Mouse (Mus musculus) heart, adult 18-20 months (tissue): Measurements from ENCODE around the gene Mgea5. TPM values are rescaled to one million over a fixed set of nuclear protein-coding genes. Genes with fewer than 3 reads are reported as not detected.
A peak's percentile ranks its signal among the peaks of the same experiment; 100 is the strongest.
"Not testable (repeated sequence)": the region's sequence is repeated elsewhere in the genome, so short reads cannot be mapped to it uniquely, and the experiment has no call there.

ENCODE experiments used
- DNase-seq, 2 experiments: peaks; one replicate each; pipeline ENCODE4 v3.0.0; 2021 to 2022; ENCODE audit warnings: mixed read lengths in 1 of 2
- long read RNA-seq, 2 experiments: library from polyadenylated mRNA; stranded (forward); transcript quantifications; one replicate each; pipeline ENCODE4 v2.0.0; 2021
- total RNA-seq, 2 experiments: library from RNA; stranded (reverse); gene quantifications; 2 replicates each; pipeline ENCODE4 v1.2.3; 2021

Gene Mgea5
- 10 to 100 TPM; 72.5 to 76.3 TPM for total RNA-seq
- long read RNA-seq, experiment 1, full-length matches to known transcripts, result 14 of 19 reads
- long read RNA-seq, experiment 1, partial matches to known transcripts, result 0 of 19 reads
- long read RNA-seq, experiment 1, other reads (novel, unspliced or antisense), result 5 of 19 reads
- long read RNA-seq, experiment 2, full-length matches to known transcripts, result 3 of 13 reads
- long read RNA-seq, experiment 2, partial matches to known transcripts, result 2 of 13 reads
- long read RNA-seq, experiment 2, other reads (novel, unspliced or antisense), result 8 of 13 reads

- peak; percentile 97 to 99 for DNase-seq
Measured at GRCm38 (mm10) chr19:45783181-45783932, at the start of gene Mgea5. Mgea5 (minus strand) TSS chr19:45783837.

DNA sequence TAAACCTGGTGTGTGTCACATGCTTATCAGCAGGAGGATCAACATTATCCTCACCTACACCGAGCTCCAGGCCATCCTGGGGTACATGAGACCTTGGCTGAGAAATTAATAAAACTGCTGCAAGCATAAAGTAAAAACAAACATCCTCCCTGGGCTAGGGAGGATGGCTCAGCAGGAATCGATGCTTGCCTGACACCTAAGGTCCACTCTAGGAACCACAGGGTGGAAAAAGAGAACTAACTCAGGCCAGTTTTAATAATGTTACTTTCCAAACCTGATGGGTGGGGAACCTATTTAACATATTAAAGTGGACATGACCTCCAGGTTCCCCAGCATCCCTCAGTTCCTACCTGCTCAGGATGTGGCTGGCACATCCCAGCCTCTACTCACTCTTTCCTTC lies 47.0 kb upstream of the Mgea5 start:
- no peak for DNase-seq

- no peak for DNase-seq
Measured at GRCm38 (mm10) chr19:45827736-45828135, 44.1 kb upstream of the Mgea5 start.

DNA sequence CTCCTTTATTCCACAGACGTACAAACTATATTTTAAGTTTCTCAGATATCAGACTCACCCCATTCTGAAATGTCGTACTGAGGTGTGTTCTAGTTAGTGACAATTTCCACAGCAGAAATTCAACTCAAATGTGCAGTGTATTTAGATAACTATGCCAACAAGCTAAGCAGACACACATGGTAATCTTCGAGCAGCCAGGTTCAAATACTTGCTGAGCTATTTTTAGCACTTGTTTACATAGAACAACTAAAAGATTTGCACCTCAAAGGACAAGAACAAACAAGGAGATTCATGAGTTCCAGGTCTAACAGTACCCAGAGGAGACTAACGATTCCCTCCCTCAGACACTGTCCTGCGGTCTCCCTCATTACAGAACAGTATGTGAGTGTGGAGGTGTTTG lies 43.5 kb upstream of the Mgea5 start:
- peak in 1 of 2 experiments; percentile 44 for DNase-seq

DNA sequence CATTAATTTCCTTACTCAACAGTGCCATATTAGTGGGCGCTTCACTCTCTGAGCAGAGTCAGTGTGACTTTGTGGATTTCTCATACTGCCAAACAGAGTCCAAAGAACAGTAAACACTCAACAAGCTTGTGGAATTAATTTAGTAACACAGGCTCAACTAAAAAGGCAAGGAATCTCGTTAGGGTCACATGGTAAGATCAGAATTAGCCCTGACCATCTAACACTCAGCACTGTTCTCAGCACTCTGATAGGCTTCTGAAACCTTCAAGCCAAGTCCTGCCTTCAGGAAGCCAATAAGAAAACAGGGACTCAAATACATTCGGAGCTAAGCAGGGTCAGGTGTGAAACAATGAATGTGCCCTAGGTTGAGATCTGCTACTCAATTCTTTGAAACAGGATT lies 42.5 kb upstream of the Mgea5 start:
- DNase-seq, result peak; percentile 44 to 70

GRCm38 (mm10) chr19:45821832-45822231 lies 38.2 kb upstream of the Mgea5 start:
- DNase-seq, result no peak

DNA sequence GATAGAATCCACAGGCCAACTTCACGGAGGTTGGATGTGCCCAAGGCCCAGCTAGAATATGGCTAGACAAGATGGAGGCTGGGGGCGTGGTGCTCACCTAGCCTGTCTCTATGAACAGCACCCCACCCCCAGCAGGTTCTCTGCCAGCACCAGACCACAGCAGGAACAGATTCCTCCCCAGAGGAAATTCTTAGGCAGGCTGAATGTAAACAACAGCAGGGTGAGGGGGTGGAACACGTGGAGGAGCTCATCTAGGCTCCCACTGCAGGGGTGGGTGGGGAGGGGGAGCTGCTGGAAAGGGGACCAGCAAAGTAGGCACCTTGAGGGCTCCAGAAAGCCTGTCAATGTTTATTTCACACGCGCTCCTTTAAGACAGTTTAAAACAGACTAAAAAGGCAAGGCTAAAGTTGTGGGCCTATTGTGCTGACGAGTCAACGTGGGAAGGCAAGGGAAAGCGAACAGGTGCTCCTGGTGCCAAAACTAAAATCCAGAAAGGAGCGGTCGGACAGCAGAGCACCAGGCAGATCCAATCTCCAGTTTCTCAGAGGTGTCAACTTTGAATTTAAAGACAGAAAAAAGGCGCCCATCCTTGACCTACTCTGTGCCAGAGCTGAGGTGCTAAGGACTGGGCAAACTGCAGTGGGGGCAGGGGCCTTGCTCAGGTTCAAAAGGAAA lies 34.3 kb upstream of the Mgea5 start:
- no peak for DNase-seq

GRCm38 (mm10) chr19:45816727-45817126 lies 33.1 kb upstream of the Mgea5 start:
- DNase-seq, result no peak

- DNase-seq, result peak in 1 of 2 experiments; percentile 50
Measured at GRCm38 (mm10) chr19:45815831-45816405, 32.3 kb upstream of the Mgea5 start, which contains the start of gene Kcnip2. Kcnip2 (minus strand) TSS chr19:45816061.

DNA sequence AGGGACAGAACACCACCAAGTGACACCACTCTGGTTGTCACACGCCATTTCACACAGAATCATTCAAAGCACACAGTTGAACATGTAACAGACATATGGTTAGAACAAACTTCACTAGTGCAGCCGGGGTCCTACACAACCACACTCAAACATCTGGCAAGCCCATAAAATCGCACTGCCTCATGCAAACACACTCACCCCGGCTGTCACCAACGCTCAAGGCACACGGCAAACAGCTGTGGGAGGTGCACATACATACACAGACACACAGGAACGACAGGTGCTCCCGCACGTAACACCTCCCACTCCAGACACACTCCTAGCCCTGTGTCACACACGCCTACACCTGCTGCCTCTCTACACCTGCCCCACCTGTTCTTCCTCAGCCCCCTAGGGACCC lies 31.5 kb upstream of the Mgea5 start:
- DNase-seq, result no peak

- DNase-seq, result peak in 1 of 2 experiments; percentile 31
Measured at GRCm38 (mm10) chr19:45813801-45814200, 30.2 kb upstream of the Mgea5 start.

DNA sequence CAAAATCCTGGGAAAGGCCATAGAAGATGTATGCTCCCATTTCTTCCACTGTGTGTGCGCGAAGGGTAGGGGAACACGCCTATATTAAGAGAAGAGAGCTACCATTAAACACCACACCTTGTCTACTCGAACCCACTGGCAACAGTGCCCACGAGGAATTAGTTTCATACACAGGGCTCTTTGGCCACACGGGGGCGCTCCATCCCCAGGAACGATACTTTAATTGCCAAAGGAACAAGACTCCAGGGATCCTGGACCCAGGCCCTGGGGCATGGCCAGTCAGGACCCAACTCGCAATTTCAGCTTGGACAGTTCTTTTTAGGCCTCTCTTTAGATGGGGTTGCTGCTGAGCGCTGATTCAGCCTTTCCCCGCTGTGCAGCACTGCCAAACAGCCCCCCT lies 29.6 kb upstream of the Mgea5 start:
- DNase-seq, result peak; percentile 76 to 94

- no peak for DNase-seq
Measured at GRCm38 (mm10) chr19:45812673-45813252, 29.1 kb upstream of the Mgea5 start.

- DNase-seq, result peak; percentile 36 to 39
Measured at GRCm38 (mm10) chr19:45812115-45812514, 28.5 kb upstream of the Mgea5 start.

GRCm38 (mm10) chr19:45811028-45811674 lies 27.5 kb upstream of the Mgea5 start:
- DNase-seq, result no peak

DNA sequence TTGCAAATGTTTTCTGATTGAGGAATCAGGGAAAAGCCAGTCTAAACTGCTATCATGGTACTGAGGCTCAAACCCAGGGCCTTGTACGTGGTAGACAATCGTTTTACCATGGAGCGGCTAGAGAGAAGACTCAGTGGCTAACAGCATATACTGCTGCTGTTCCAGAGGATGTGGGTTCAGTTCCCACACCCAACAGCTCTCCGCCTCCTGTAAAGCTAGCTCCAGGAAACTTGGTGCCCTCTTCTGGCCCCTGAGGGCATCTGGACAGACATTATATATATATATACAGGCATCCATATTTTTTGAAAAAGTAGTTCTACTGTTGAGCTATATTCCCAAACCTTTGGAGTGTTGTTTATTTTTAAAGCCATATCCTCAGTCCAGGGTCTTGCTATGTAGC lies 24.1 kb upstream of the Mgea5 start:
- no peak for DNase-seq

DNA sequence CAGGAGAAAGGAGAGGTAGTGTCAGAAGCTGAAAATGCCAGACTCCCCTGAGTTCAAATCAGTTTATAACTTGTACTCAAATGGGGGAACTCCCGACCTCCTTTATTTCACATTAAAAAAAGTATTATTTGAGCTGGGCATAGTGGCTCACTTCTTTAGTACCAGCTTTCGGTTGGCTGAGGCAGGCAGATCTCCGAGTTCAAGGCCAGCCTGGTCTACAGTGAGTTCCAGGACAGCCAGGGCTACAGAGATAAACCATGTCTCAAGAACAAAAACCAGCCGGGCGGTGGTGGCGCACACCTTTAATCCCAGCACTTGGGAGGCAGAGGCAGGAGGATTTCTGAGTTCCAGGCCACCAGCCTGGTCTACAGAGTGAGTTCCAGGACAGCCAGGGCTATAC lies 22.2 kb upstream of the Mgea5 start:
- DNase-seq, result not testable (repeated sequence)

GRCm38 (mm10) chr19:45804593-45805368 lies 21.1 kb upstream of the Mgea5 start:
- peak; percentile 38 to 46 for DNase-seq

GRCm38 (mm10) chr19:45803408-45803807 lies 19.8 kb upstream of the Mgea5 start:
- no peak for DNase-seq

GRCm38 (mm10) chr19:45802702-45803101 lies 19.1 kb upstream of the Mgea5 start:
- DNase-seq, result no peak

DNA sequence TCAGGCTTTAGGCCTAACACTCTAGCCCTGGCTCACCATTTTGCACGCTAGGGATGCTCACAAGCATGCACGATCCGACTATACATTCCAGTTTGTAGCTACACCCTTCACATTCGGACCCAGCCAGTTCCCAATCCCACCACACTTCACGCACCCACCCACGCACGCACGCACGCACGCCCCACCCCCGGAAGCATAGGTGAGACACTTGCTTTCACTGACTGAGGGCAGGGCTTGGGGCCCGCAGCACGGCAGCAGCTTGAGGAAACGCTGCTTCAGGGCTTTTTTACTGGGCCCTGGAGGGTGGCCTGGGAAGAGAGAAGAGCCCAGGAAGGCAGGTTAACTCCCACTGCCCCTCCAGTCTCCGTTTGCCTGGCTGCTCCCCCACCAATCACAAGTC lies 13.2 kb upstream of the Mgea5 start:
- no peak for DNase-seq
